Mouse (Mus musculus) limb, embryonic 15.5 days (tissue): ENCODE measurements around the gene Itga9. TPM values are rescaled to one million over a fixed set of nuclear protein-coding genes. Genes with fewer than 3 reads are reported as not detected.

Source experiments
- ATAC-seq: fragments of 200-750 bp; cut with Nextera tagmentation; 2 replicates; pipeline ENCODE4 v1.8.0; 2017; ENCODE audit warnings: low read depth, moderate TSS enrichment; ENCODE audit not compliant: insufficient number of reproducible peaks, low FRiP score, low TSS enrichment
- H3K27ac ChIP-seq: fragments of 300-500 bp; sonication (generic); 2 replicates; pipeline ENCODE4 v1.5.1; 2015; ENCODE audit warnings: moderate library complexity, mild to moderate bottlenecking, inconsistent platforms
- H3K27me3 ChIP-seq: fragments of 300-500 bp; sonication (generic); 2 replicates; pipeline ENCODE4 v1.6.1; 2015; ENCODE audit warnings: inconsistent platforms
- H3K36me3 ChIP-seq: fragments of 300-500 bp; sonication (generic); 2 replicates; pipeline ENCODE4 v1.6.1; 2015; ENCODE audit warnings: inconsistent platforms
- H3K4me1 ChIP-seq: fragments of 300-500 bp; sonication (generic); 2 replicates; pipeline ENCODE4 v1.6.1; 2015; ENCODE audit warnings: inconsistent platforms
- H3K4me2 ChIP-seq: fragments of 300-500 bp; sonication (generic); 2 replicates; pipeline ENCODE4 v1.6.1; 2015; ENCODE audit warnings: mild to moderate bottlenecking, inconsistent platforms
- H3K4me3 ChIP-seq: fragments of 300-500 bp; sonication (generic); 2 replicates; pipeline ENCODE4 v1.5.1; 2015; ENCODE audit warnings: mild to moderate bottlenecking, inconsistent platforms
- H3K9ac ChIP-seq: fragments of 300-500 bp; sonication (generic); 2 replicates; pipeline ENCODE4 v1.6.1; 2015; ENCODE audit warnings: inconsistent platforms
- H3K9me3 ChIP-seq: fragments of 300-500 bp; sonication (generic); 2 replicates; pipeline ENCODE4 v1.6.1; 2016; ENCODE audit warnings: inconsistent platforms
- WGBS: fragments of 180-500 bp; shearing (Covaris S2); methylation state at CpG from one replicate; pipeline ENCODE4 v1.1.7; 2015; 5-methylcytosine and 5-hydroxymethylcytosine counted together
- polyA plus RNA-seq: library from polyadenylated mRNA; unstranded; fragments of >200 nt; fragmentation: Nextera tagmentation; extraction: Ambion mirVana; gene quantifications from 2 replicates; pipeline ENCODE4 v1.2.1, GENCODE M21; 2015

Itga9 gene
- polyA plus RNA-seq, 1 experiment from 2014 or later = 9.9 TPM

- Histone ChIP-seq H3K4me1 (no peaks in the 10 kb centered on the region), H3K27ac (no peak overlapping the region), H3K9ac (no peak overlapping the region), H3K4me3 (no peak overlapping the region), H3K27me3 (no peaks in the 10 kb centered on the region), H3K9me3 (no peaks in the 10 kb centered on the region), H3K4me2 (no peak overlapping the region), H3K36me3 (peaks cover 9% of the 10 kb centered on the region; the same call in 1 of the 2 replicates)
- 54% methylated on average over 7 of the region's 7 CpGs for WGBS
- ATAC-seq = no peak
Observed at GRCm38 (mm10) chr9:118841907-118842432, 235.5 kb downstream of the Itga9 start.

DNA sequence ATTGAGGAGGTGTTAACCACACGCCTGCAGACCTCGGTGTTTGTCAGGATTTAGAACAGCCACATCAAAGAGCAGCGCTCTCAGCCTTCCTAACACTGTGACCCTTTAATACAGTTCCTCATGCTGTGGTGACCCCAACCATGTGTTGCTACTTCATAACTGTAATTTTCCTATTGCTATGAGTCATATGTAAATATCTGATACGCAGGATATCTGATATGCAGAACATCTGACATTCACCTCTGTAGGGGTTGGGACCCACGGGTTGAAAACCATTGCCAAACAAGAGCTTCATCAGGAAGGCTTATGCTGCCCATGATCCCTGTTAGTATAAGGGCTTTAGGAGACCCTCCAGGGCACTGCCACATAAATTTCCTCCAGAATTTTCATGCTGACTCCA is 237.2 kb downstream of the Itga9 start:
- Histone ChIP-seq H3K27ac (no peak overlapping the region), H3K36me3 (peaks cover 9% of the 10 kb centered on the region; the same call in 1 of the 2 replicates), H3K27me3 (no peaks in the 10 kb centered on the region), H3K4me2 (no peak overlapping the region), H3K4me1 (no peaks in the 10 kb centered on the region), H3K4me3 (no peak overlapping the region), H3K9ac (no peak overlapping the region), H3K9me3 (no peaks in the 10 kb centered on the region)
- no peak for ATAC-seq
- 62% methylated on average over 5 of the region's 5 CpGs for WGBS

GRCm38 (mm10) chr9:118845003-118845402 is 238.5 kb downstream of the Itga9 start:
- Histone ChIP-seq H3K4me2 (no peak overlapping the region), H3K36me3 (peaks cover 9% of the 10 kb centered on the region; the same call in 1 of the 2 replicates), H3K4me1 (no peaks in the 10 kb centered on the region), H3K4me3 (no peak overlapping the region), H3K9ac (no peak overlapping the region), H3K27me3 (no peaks in the 10 kb centered on the region), H3K27ac (no peak overlapping the region), H3K9me3 (no peaks in the 10 kb centered on the region)
- no peak for ATAC-seq
- 42% methylated on average over 5 of the region's 5 CpGs for WGBS

GRCm38 (mm10) chr9:118846766-118847165 is 240.3 kb downstream of the Itga9 start:
- ATAC-seq = no peak
- Histone ChIP-seq H3K4me2 (no peak overlapping the region), H3K9ac (no peak overlapping the region), H3K4me1 (no peaks in the 10 kb centered on the region), H3K36me3 (peaks cover 10% of the 10 kb centered on the region; the same call in 1 of the 2 replicates), H3K27ac (no peak overlapping the region), H3K4me3 (no peak overlapping the region), H3K9me3 (no peaks in the 10 kb centered on the region), H3K27me3 (no peaks in the 10 kb centered on the region)
- 79% methylated on average over 3 of the region's 3 CpGs for WGBS

DNA sequence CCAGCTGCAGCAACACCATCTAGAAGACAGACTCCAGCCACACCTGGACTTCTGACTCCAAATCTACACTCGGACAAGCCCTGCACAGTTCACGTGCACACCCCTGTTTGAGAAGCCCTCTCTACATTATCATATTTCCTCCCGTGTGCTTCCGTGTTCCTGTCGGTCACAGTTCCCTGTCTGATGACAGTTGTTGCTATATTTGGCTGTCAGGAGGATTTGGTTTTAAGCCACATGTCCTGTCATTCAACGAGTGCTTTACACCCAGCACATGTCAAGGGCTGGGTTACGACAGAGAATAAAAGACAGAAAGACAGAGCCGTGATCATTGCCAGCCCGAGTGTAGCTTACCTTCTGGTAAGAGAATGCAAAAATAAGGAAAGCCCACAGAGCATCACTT is 250.2 kb downstream of the Itga9 start:
- Histone ChIP-seq H3K27me3 (no peaks in the 10 kb centered on the region), H3K4me1 (peaks cover 10% of the 10 kb centered on the region; the same call in 1 of the 2 replicates), H3K4me3 (no peak overlapping the region), H3K9me3 (no peaks in the 10 kb centered on the region), H3K4me2 (no peak overlapping the region), H3K27ac (no peak overlapping the region), H3K36me3 (0 out of 2 replicates have a peak, but pooled peaks cover 4% of the 10 kb centered on the region), H3K9ac (no peak overlapping the region)
- WGBS = 74% methylated on average over 9 of the region's 9 CpGs
- ATAC-seq = no peak

DNA sequence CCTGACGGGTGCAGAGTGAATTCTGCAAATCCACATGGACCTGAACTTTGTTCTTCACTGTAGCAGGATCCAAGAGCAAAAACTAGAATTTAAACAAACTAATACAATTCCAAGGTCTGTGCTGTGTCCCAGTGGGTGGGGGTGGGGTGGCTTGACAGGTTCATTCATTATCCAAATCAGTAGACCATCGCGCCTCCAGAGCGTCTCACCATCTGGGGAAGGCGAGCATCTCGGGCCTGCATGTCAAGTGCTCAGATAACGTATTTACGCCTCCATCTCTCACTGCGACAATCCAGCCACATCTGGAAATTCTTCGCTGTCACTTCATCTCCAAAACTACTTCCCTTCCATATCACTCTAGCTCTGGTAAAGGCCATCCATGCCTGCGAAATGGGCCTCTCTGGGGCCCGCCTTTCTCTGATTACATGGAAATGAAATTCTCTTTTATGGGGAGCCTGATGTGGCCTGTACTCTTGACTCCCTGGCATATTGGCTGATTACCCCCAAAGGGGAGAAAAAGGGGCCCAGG is 254.2 kb downstream of the Itga9 start:
- Histone ChIP-seq H3K4me2 (no peak overlapping the region), H3K27me3 (no peaks in the 10 kb centered on the region), H3K4me3 (no peak overlapping the region), H3K36me3 (0 out of 2 replicates have a peak, but pooled peaks cover 4% of the 10 kb centered on the region), H3K9me3 (no peaks in the 10 kb centered on the region), H3K27ac (no peak overlapping the region), H3K9ac (no peak overlapping the region), H3K4me1 (peaks cover 26% of the 10 kb centered on the region)
- 47% methylated on average over 12 of the region's 12 CpGs for WGBS
- ATAC-seq = no peak

DNA sequence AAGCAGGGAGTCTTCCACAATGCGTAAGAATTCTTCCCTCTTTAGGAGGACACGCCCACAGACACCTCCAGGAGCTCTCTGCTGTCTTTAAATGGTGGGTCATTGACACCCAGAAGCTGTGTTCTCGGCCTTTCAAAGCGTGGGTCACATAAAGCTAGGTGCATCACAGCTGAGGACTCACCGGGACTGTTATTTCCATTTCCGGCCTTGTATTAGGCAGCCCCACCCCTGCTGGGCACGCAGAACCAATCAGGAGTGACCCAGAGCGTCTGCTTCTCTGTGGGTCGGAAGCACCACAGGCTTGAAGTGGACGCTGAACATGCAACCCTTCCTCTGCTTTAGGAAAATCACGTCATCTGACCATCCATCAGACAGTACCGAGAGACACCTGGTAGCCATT is 255.7 kb downstream of the Itga9 start:
- 33% methylated on average over 12 of the region's 12 CpGs for WGBS
- no peaks in the 10 kb centered on the region for H3K9me3 ChIP-seq
- ATAC-seq = no peak
- H3K27ac ChIP-seq = no peak overlapping the region
- peaks cover 26% of the 10 kb centered on the region for H3K4me1 ChIP-seq
- H3K4me3 ChIP-seq = no peak overlapping the region
- no peak overlapping the region for H3K4me2 ChIP-seq
- H3K27me3 ChIP-seq = no peaks in the 10 kb centered on the region
- H3K36me3 ChIP-seq = 0 out of 2 replicates have a peak, but pooled peaks cover 4% of the 10 kb centered on the region
- no peak overlapping the region for H3K9ac ChIP-seq

GRCm38 (mm10) chr9:118862852-118863260 is 256.4 kb downstream of the Itga9 start:
- no peaks in the 10 kb centered on the region for H3K36me3 ChIP-seq
- no peak overlapping the region for H3K4me3 ChIP-seq
- no peak for ATAC-seq
- H3K27ac ChIP-seq = no peak overlapping the region; the same call in 1 of the 2 replicates
- H3K27me3 ChIP-seq = no peaks in the 10 kb centered on the region
- H3K4me2 ChIP-seq = no peak overlapping the region
- 17% methylated on average over 9 of the region's 9 CpGs for WGBS
- peaks cover 26% of the 10 kb centered on the region for H3K4me1 ChIP-seq
- no peak overlapping the region for H3K9ac ChIP-seq
- no peaks in the 10 kb centered on the region for H3K9me3 ChIP-seq

DNA sequence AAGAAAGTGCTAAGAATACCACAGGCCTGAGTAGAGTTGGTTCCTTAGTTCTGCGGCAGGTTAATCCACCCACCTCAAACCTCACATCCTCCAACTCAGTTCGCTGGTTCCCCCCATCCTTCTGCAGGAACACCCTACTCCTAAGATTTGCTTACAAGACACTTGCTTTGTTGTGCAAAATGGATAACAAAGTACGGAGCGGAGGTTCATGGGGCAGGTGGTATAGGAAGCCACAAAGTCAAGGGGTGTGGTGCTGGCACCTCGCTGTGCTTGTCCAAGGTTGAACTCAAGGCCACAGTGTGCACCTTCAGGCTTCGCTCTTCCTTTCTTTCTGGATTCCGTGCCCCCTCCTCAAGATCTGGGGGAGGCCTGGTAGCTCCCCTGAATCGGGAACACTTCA is 257.0 kb downstream of the Itga9 start:
- Histone ChIP-seq H3K4me3 (no peak overlapping the region), H3K4me2 (no peak overlapping the region), H3K27me3 (no peaks in the 10 kb centered on the region), H3K36me3 (no peaks in the 10 kb centered on the region), H3K27ac (no peak overlapping the region), H3K4me1 (peaks cover 29% of the 10 kb centered on the region), H3K9ac (no peak overlapping the region), H3K9me3 (no peaks in the 10 kb centered on the region)
- 90% methylated on average over 8 of the region's 8 CpGs for WGBS
- ATAC-seq = no peak

GRCm38 (mm10) chr9:118866949-118867348 is 260.5 kb downstream of the Itga9 start:
- H3K4me1 ChIP-seq = peaks cover 17% of the 10 kb centered on the region
- H3K36me3 ChIP-seq = peaks cover 4% of the 10 kb centered on the region; the same call in 1 of the 2 replicates
- WGBS = 96% methylated on average over 2 of the region's 2 CpGs
- no peak overlapping the region for H3K4me2 ChIP-seq
- no peaks in the 10 kb centered on the region for H3K27me3 ChIP-seq
- no peak overlapping the region for H3K27ac ChIP-seq
- no peak overlapping the region for H3K4me3 ChIP-seq
- ATAC-seq = no peak
- no peaks in the 10 kb centered on the region for H3K9me3 ChIP-seq
- H3K9ac ChIP-seq = no peak overlapping the region

- Histone ChIP-seq H3K4me2 (no peak overlapping the region), H3K4me1 (peaks cover 8% of the 10 kb centered on the region), H3K4me3 (no peak overlapping the region), H3K36me3 (peaks cover 13% of the 10 kb centered on the region), H3K27ac (no peak overlapping the region), H3K9ac (no peak overlapping the region), H3K27me3 (no peaks in the 10 kb centered on the region), H3K9me3 (no peaks in the 10 kb centered on the region)
- WGBS = 50% methylated on average over 8 of the region's 8 CpGs
- ATAC-seq = no peak
Observed at GRCm38 (mm10) chr9:118867851-118868250, 261.4 kb downstream of the Itga9 start.

GRCm38 (mm10) chr9:118871089-118871488 is 264.6 kb downstream of the Itga9 start:
- no peak for ATAC-seq

More at GRCm38 (mm10) chr9:118871089-118871488, 264.6 kb downstream of the Itga9 start:
- H3K4me2 ChIP-seq = no peak overlapping the region
- peaks cover 14% of the 10 kb centered on the region for H3K36me3 ChIP-seq
- H3K4me1 ChIP-seq = peaks cover 14% of the 10 kb centered on the region
- no peak overlapping the region for H3K4me3 ChIP-seq
- H3K9me3 ChIP-seq = no peaks in the 10 kb centered on the region
- H3K27ac ChIP-seq = no peak overlapping the region
- H3K27me3 ChIP-seq = no peaks in the 10 kb centered on the region
- no peak overlapping the region for H3K9ac ChIP-seq
- 48% methylated on average over 4 of the region's 4 CpGs for WGBS
